Mouse (Mus musculus): ENCODE measurements around the gene Runx2. TPM values are rescaled to one million over a fixed set of nuclear protein-coding genes. Genes with fewer than 3 reads are reported as not detected.

Runx2 gene
- polyA plus RNA-seq, 1 experiment from 2014 or later, result 0.34 TPM

- Histone ChIP-seq H3K9ac (replicated peaks) (no peak overlapping the region), H3K27ac (ENCODE audit: low read depth) (no peak overlapping the region), H3K9me3 (ENCODE audit: low read length) (no peaks in the 10 kb centered on the region), H3K4me3 (ENCODE audit: low read depth, low read length) (no peak overlapping the region), H3K4me2 (ENCODE audit: low read depth, low read length) (peak overlapping the region; percentile 36; the same call in 1 of the 2 replicates), H3K36me3 (replicated peaks; ENCODE audit: insufficient read depth, low read length) (no peaks in the 10 kb centered on the region), H3K27me3 (ENCODE audit: insufficient read depth, low read length) (0 out of 2 replicates have a peak, but pooled peaks cover 4% of the 10 kb centered on the region), H3K4me1 (ENCODE audit: insufficient read depth) (no peaks in the 10 kb centered on the region)
- WGBS (ENCODE audit: insufficient replicate concordance), result 44% methylated on average over 14 of the region's 14 CpGs
- DNase-seq (no peak), ATAC-seq (no peak)
- TF ChIP-seq EP300 (IDR thresholded peaks at IDR 0.05; ENCODE audit: low read depth) (no peak), CTCF (IDR thresholded peaks at IDR 0.05; ENCODE audit: low read depth) (no peak)
Measured at GRCm38 (mm10) chr17:44545141-44545813, 269.3 kb downstream of the Runx2 start.

DNA sequence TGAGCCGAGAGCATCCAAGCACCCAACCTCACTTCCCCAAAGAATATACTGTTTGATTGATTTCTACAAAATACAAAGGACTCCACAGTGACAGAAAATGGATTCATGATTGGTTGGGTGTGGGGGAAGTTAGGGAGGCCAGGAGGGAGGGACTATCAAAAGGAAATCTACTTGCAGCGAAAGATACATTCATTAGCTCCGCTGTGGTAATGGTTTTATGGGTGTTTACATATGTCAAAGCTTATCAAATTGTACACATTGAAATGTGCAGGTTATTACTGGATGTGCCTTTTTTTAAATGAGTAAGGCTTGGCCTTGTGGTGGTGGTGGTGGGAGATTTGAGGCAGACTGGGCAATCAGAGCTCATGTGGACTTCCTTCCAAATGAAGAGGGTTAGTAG lies 271.9 kb downstream of the Runx2 start:
- no peaks in the 10 kb centered on the region for H3K9me3 ChIP-seq (ENCODE audit: low read length)
- H3K27me3 ChIP-seq (ENCODE audit: insufficient read depth, low read length), result 0 out of 2 replicates have a peak, but pooled peaks cover 4% of the 10 kb centered on the region
- H3K27ac ChIP-seq (ENCODE audit: low read depth), result no peak overlapping the region
- TF ChIP-seq EP300 (IDR thresholded peaks at IDR 0.05; ENCODE audit: low read depth) (no peak), CTCF (IDR thresholded peaks at IDR 0.05; ENCODE audit: low read depth) (no peak)
- WGBS (ENCODE audit: insufficient replicate concordance), result 50% methylated on average over 3 of the region's 3 CpGs
- no peak overlapping the region for H3K4me2 ChIP-seq (ENCODE audit: low read depth, low read length)
- H3K4me3 ChIP-seq (ENCODE audit: low read depth, low read length), result no peak overlapping the region
- DNase-seq, result no peak
- H3K9ac ChIP-seq (replicated peaks), result no peak overlapping the region
- ATAC-seq, result no peak
- no peaks in the 10 kb centered on the region for H3K4me1 ChIP-seq (ENCODE audit: insufficient read depth)
- H3K36me3 ChIP-seq (replicated peaks; ENCODE audit: insufficient read depth, low read length), result no peaks in the 10 kb centered on the region

- Histone ChIP-seq H3K4me3 (ENCODE audit: low read depth, low read length) (no peak overlapping the region), H3K9ac (replicated peaks) (no peak overlapping the region), H3K9me3 (ENCODE audit: low read length) (no peaks in the 10 kb centered on the region), H3K4me1 (ENCODE audit: insufficient read depth) (no peaks in the 10 kb centered on the region), H3K4me2 (ENCODE audit: low read depth, low read length) (no peak overlapping the region), H3K27ac (ENCODE audit: low read depth) (no peak overlapping the region), H3K36me3 (replicated peaks; ENCODE audit: insufficient read depth, low read length) (no peaks in the 10 kb centered on the region), H3K27me3 (ENCODE audit: insufficient read depth, low read length) (no peaks in the 10 kb centered on the region)
- WGBS (ENCODE audit: insufficient replicate concordance), result 31% methylated on average over 5 of the region's 5 CpGs
- ATAC-seq (no peak), DNase-seq (no peak)
- no peak for TF ChIP-seq EP300 (IDR thresholded peaks at IDR 0.05; ENCODE audit: low read depth)
- TF ChIP-seq CTCF (IDR thresholded peaks at IDR 0.05; ENCODE audit: low read depth), result peak; percentile 35
Measured at GRCm38 (mm10) chr17:44540699-44541098, 273.9 kb downstream of the Runx2 start.

DNA sequence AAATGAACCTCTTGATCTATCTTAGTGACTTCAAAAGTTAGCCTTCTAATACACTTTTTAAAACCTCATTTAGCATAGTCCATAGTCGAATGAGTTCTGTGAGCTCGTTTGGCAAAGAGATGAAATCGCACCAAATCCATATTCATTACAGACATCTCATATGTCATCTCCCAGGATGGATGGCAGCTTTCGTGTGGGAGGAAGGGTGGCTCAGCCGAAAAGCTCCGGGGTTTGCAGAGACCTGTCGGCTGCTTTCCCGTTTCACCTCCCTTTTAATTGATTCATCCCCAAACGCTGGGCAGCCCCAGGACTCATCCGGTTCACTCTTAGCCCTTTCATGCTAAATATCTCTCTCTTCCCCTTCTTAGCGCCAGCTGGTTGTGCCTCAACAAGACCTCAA lies 275.7 kb downstream of the Runx2 start:
- Histone ChIP-seq H3K27me3 (ENCODE audit: insufficient read depth, low read length) (no peaks in the 10 kb centered on the region), H3K36me3 (replicated peaks; ENCODE audit: insufficient read depth, low read length) (no peaks in the 10 kb centered on the region), H3K9me3 (ENCODE audit: low read length) (no peaks in the 10 kb centered on the region), H3K4me3 (ENCODE audit: low read depth, low read length) (no peak overlapping the region), H3K27ac (ENCODE audit: low read depth) (no peak overlapping the region), H3K4me1 (ENCODE audit: insufficient read depth) (no peaks in the 10 kb centered on the region), H3K9ac (replicated peaks) (no peak overlapping the region), H3K4me2 (ENCODE audit: low read depth, low read length) (no peak overlapping the region)
- WGBS (ENCODE audit: insufficient replicate concordance), result 78% methylated on average over 11 of the region's 11 CpGs
- ATAC-seq (no peak), DNase-seq (no peak)
- TF ChIP-seq EP300 (IDR thresholded peaks at IDR 0.05; ENCODE audit: low read depth) (no peak), CTCF (IDR thresholded peaks at IDR 0.05; ENCODE audit: low read depth) (no peak)

DNA sequence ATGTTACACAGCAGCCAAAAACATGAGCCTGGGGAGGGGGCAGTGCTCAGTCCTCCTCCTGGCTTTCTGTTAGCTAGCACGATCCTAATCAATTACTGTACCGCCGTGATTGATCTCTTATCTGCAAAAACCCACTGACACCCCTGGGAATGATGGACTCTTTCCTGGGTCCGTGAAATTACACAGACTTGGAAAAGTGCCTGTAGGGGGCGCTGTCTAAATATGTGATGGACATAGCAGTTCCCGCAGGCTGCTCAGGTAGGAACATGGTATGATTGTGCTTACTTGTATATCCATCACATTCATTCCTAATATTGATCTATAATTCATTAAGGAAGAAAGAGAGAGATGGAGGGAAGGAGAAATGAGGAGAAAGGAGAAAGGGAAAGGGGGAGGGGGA lies 284.6 kb downstream of the Runx2 start:
- 70% methylated on average over 6 of the region's 6 CpGs for WGBS (ENCODE audit: insufficient replicate concordance)
- H3K27me3 ChIP-seq (ENCODE audit: insufficient read depth, low read length), result no peaks in the 10 kb centered on the region
- H3K4me1 ChIP-seq (ENCODE audit: insufficient read depth), result no peaks in the 10 kb centered on the region
- H3K27ac ChIP-seq (ENCODE audit: low read depth), result no peak overlapping the region
- H3K4me3 ChIP-seq (ENCODE audit: low read depth, low read length), result no peak overlapping the region
- H3K9me3 ChIP-seq (ENCODE audit: low read length), result no peaks in the 10 kb centered on the region; the same call in 1 of the 2 replicates
- H3K4me2 ChIP-seq (ENCODE audit: low read depth, low read length), result no peak overlapping the region
- H3K36me3 ChIP-seq (replicated peaks; ENCODE audit: insufficient read depth, low read length), result no peaks in the 10 kb centered on the region
- no peak overlapping the region for H3K9ac ChIP-seq (replicated peaks)
- peak; percentile 39 for TF ChIP-seq CTCF (IDR thresholded peaks at IDR 0.05; ENCODE audit: low read depth)
- TF ChIP-seq EP300 (IDR thresholded peaks at IDR 0.05; ENCODE audit: low read depth), result no peak
- ATAC-seq, result no peak
- DNase-seq, result no peak

DNA sequence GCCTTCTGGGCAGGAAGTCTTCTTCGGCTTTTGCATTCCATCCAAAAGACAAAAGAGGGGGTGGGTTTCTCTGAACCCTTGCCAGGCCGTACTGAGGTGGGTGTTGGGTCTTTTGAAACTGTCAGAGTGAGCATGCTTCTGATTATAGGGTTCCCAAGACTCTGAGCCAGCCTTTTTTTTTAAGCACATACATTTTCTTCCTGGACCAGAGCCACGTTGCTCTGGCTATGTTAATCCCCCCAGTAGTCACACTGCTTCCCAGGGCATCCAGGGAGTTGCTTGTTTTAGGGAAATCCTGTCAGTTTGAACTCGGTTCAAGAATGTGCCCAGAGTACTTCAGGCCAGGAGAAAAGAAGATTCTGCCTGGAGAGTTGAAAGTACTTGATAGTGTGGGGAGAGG lies 286.0 kb downstream of the Runx2 start:
- H3K4me2 ChIP-seq (ENCODE audit: low read depth, low read length), result no peak overlapping the region
- TF ChIP-seq CTCF (IDR thresholded peaks at IDR 0.05; ENCODE audit: low read depth) (no peak), EP300 (IDR thresholded peaks at IDR 0.05; ENCODE audit: low read depth) (no peak)
- no peak overlapping the region for H3K4me3 ChIP-seq (ENCODE audit: low read depth, low read length)
- no peaks in the 10 kb centered on the region for H3K36me3 ChIP-seq (replicated peaks; ENCODE audit: insufficient read depth, low read length)
- no peak for ATAC-seq
- no peaks in the 10 kb centered on the region for H3K27me3 ChIP-seq (ENCODE audit: insufficient read depth, low read length)
- no peaks in the 10 kb centered on the region; the same call in 1 of the 2 replicates for H3K9me3 ChIP-seq (ENCODE audit: low read length)
- no peak for DNase-seq
- H3K4me1 ChIP-seq (ENCODE audit: insufficient read depth), result no peaks in the 10 kb centered on the region
- H3K9ac ChIP-seq (replicated peaks), result no peak overlapping the region
- no peak overlapping the region for H3K27ac ChIP-seq (ENCODE audit: low read depth)
- WGBS (ENCODE audit: insufficient replicate concordance), result 57% methylated on average over 4 of the region's 4 CpGs
